Mouse (Mus musculus): ENCODE data around the gene Gm3685.
"Not testable (repeated sequence)": the region's sequence is repeated elsewhere in the genome, so short reads cannot be mapped to it uniquely, and the experiment has no call there.

The Gm3685 gene

GRCm38 (mm10) chr14:7044870-7045269 is at the start of gene Gm3685:
Gm3685 (minus strand) TSS chr14:7044970.
- in situ Hi-C loops (cut with MboI; ENCODE audit: low sequenced_read_pairs): not testable (repeated sequence)

DNA sequence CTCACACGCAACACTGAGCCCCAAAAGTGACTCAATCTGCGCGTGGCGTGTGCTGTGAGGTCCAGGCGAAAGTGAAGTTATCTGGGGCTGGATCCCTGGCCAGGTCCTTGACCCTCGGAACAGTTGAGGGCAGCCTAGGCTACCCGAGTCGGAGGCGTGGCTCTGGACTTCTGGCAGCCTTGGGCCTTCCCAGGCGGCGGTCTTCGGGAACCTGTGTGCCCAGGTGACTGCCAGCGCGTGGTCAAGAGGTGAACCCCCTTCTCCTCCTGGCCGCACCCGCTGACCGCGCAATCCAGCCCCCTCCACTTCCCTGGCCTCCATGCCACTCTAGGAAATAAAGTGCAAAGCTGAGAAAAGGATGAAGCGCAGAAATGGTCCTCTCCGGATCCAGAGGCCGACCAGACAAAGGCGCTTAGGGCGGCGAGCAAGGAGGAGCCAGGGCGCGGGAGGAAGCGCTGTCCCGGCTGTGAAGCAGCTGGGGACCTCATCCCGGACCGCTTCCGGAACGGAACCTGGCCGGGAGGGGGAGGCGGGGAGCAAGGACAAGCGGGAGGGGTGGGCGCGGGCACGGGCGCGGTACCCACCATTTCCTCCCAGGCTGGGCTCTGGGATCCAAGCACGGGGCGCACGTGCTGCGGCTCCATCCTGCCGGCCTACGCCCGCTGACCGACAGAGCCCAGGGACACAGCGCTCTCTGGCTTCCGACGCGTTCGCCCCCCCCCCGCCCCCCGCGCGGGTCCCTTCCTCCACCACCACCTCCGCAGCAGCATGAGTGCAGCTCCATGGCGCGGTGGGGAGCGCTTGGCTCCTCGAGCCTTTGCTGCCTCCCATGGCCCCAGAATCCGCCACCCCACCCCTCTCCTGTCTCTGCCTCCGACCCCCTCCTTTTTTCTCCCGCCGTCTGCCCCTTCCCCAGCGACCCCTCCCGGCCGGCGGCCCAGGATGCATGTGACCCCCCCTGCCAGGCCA is 17.7 kb downstream of the Gm3685 start, which contains the start of gene Gm10406:
TSS of gene Gm10406 (minus strand) at position 669 of the 969 bp plus-strand sequence.
- in situ Hi-C loops (cut with MboI; ENCODE audit: low sequenced_read_pairs): not testable (repeated sequence)

GRCm38 (mm10) chr14:7026274-7026673 is 18.5 kb downstream of the Gm3685 start:
- in situ Hi-C loops (cut with MboI; ENCODE audit: low sequenced_read_pairs): not testable (repeated sequence)
